Mouse (Mus musculus): ENCODE measurements at regions not wholly inside any gene's neighbourhood (a gene's known extent, or its start where the extent isn't known, plus 50 kb on each side); places are given as distances from the start of the nearest gene placed in this dataset.

DNA sequence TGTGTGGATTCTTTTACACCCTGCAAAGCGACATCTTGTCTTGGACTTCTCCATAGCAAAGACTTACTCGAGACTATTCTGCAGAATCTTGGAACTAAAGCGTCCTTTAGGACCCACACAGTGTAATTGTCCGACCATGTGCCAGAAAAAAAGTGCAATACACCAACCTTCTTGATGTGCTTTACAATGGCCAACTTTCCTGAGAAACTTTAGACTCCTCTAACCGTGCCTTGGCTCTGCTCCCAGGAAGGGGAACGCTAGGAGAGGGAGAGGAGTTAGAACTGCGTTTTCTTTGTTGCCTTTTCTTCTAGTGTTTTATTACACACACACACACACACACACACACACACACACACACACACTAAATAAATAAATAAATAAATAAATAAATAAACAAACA is 515.1 kb upstream of the Mgmt start:
- ATAC-seq (replicated peaks; ENCODE audit: low FRiP score, low TSS enrichment, poor library complexity, severe bottlenecking), result no peak

DNA sequence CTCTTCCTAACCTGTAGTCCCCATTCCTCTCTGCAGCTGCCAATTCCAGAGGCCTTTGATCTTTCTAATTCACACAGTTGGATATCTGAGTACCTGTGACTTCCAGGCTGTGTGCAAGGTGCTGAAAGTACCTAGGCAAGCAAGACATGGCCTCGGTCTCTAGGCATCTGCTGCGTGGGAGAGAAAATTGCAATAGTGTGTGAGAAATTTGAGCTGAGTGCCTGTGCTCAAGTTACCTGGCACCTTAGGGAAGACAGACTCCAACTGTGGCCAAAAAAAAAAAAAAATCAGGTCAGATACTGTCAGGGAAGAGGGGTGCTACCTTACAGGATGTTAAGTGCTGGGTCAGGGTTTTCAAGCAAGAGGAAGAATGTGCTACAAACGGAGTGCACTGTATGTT is 514.7 kb upstream of the Mgmt start:
- no peak for ATAC-seq (replicated peaks; ENCODE audit: low FRiP score, low TSS enrichment, poor library complexity, severe bottlenecking)

- ATAC-seq (replicated peaks; ENCODE audit: low FRiP score, low TSS enrichment, poor library complexity, severe bottlenecking), result no peak
Observed at GRCm38 (mm10) chr7:136383296-136383695, 511.1 kb upstream of the Mgmt start.

DNA sequence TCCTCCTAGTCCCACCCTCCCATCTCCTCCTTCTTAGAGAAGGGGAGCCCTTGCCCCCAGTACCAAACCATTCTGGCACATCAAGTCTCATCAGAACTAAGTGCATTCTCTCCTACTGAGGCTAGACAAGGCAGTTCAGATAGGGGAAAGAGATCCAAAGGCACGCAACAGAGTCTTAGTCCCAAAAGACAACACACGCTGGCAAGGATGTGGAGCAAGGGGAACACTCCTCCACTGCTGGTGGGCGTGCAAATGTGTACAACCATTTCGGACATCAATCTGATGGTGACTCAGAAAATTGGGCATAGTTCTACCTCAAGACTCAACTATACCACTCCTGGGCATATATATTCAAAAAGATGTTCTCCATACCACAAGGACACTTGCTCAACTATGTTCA is 506.7 kb upstream of the Mgmt start:
- no peak for ATAC-seq (replicated peaks; ENCODE audit: low FRiP score, low TSS enrichment, poor library complexity, severe bottlenecking)

- no peak for ATAC-seq (replicated peaks; ENCODE audit: low FRiP score, low TSS enrichment, poor library complexity, severe bottlenecking)
Observed at GRCm38 (mm10) chr7:136390066-136390465, 504.3 kb upstream of the Mgmt start.

- no peak for ATAC-seq (replicated peaks; ENCODE audit: low FRiP score, low TSS enrichment, poor library complexity, severe bottlenecking)
Observed at GRCm38 (mm10) chr7:136393454-136393853, 501.0 kb upstream of the Mgmt start.

- no peak for ATAC-seq (replicated peaks; ENCODE audit: low FRiP score, low TSS enrichment, poor library complexity, severe bottlenecking)
Observed at GRCm38 (mm10) chr7:136395838-136396237, 498.6 kb upstream of the Mgmt start.

DNA sequence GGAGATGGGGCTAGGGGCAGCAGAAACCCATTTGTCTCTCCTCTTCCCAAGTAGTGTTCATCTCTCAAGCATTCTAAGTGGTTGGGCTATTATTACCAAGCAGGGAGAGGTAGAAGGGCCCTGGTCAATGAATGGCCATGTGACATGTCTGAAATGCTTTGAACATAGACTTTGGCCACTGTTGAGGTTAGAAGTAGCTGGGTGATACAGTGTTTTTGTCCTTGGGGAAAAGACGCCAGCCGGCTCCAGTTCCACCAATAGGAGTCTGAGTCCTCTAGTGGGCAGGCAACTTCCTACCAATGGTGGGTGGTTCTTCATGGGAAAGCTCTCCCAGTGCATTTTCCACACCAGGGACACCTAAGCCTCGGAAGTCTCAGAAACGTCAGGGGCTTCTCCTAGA is 497.3 kb upstream of the Mgmt start:
- no peak for ATAC-seq (replicated peaks; ENCODE audit: low FRiP score, low TSS enrichment, poor library complexity, severe bottlenecking)

GRCm38 (mm10) chr7:136402688-136403597 is 491.5 kb upstream of the Mgmt start:
- no peak for ATAC-seq (replicated peaks; ENCODE audit: low FRiP score, low TSS enrichment, poor library complexity, severe bottlenecking)

GRCm38 (mm10) chr7:136405391-136405790 is 489.0 kb upstream of the Mgmt start:
- no peak for ATAC-seq (replicated peaks; ENCODE audit: low FRiP score, low TSS enrichment, poor library complexity, severe bottlenecking)

DNA sequence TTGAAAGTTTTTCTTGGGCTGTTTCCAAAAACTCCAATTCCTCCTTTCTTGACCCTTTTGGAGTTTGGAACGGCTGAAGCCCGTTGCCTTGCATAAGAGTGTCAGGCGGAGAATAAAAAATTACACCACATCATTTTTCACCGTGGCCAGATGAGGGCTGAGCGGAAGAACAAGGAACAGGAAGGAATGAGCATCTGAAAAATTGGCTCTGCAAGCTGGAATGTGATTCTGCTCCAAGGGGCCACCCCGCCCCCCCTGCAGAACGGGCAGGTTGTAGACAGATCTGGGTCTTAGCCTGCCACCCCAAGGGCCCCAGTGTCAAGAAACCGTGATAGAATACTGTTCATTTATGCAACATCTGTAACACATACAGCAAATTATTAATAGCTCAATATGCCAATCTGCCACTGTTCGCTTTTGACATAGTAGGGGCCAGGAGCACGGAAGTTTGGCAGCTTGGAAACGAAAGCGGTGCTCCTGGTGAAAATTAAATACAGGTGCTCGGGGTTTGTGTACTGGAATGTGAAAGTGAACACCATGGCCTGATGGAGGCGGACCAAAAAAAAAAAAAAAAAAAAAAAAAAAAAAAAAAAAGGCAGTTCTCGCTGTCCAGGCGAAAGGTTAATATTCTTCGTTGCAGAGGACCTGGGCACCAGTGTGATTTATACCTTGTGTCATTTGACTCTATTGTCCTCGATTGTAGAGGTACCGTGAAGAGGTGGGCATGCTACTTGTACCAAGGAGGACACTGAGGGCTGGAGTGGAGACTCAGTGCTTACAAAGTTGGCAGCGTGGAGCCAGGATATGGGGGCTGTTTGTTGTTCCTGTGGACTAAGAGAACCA is 487.9 kb upstream of the Mgmt start:
- no peak for ATAC-seq (replicated peaks; ENCODE audit: low FRiP score, low TSS enrichment, poor library complexity, severe bottlenecking)

DNA sequence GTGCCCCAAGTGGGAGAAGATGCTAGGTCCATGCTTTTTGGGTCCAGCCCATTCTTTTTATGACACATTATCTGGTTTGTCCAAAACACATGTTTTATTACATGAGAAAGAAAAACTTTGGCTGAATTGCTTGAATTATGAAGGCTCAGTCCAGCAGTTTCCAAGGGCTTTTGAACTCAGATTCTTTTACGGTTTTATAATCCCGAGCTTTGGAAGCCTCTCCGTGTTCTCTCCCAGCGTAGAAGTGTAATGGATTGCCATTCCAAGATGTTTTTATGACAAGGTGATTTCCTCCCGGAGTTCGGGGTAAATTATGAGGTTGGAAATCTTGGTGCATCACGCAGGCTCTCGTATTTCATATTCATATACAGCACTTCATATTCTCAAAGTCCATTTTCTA is 479.6 kb upstream of the Mgmt start:
- no peak for ATAC-seq (replicated peaks; ENCODE audit: low FRiP score, low TSS enrichment, poor library complexity, severe bottlenecking)

DNA sequence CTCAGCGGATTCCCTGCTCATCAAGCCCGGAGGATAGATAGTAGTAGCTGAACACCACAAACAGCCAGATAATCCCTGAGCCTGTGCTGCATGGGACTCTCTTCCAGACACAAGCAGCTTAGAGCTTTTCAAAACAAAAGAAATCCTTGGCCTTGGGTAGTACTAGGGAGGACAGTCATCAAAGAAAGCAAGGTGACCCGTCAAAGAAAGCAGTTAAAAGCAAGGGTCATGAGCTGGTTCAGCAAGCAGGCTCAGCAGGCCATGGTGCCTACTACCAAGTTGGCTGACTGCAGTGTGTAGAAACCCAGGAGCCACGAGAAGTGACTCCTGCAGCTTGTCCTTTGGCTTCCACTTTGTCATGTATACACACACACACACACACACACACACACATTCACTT is 477.1 kb upstream of the Mgmt start:
- ATAC-seq (replicated peaks; ENCODE audit: low FRiP score, low TSS enrichment, poor library complexity, severe bottlenecking), result no peak

GRCm38 (mm10) chr7:136423846-136424531 is 470.4 kb upstream of the Mgmt start:
- ATAC-seq (replicated peaks; ENCODE audit: low FRiP score, low TSS enrichment, poor library complexity, severe bottlenecking), result no peak

DNA sequence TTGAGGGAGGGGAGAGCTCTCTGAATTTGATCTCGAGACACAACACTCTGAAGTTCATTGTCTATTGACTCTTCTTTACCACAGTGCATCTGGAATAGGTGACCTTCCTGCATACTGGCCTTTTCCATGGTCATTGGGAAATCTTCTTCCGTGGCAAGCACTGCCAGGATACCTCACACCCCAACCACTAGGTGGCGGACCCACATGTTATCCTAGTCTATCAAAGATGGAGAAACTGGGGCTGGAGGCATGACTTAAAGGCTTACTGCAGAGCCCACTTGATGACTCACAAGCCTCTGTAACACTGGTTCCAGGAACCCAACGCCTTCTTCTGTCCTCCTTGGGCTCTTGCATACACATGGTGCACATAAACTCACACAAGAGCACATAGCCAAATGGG is 467.2 kb upstream of the Mgmt start:
- ATAC-seq (replicated peaks; ENCODE audit: low FRiP score, low TSS enrichment, poor library complexity, severe bottlenecking), result no peak

GRCm38 (mm10) chr7:136430085-136431011 is 464.1 kb upstream of the Mgmt start:
- no peak for ATAC-seq (replicated peaks; ENCODE audit: low FRiP score, low TSS enrichment, poor library complexity, severe bottlenecking)

- no peak for ATAC-seq (replicated peaks; ENCODE audit: low FRiP score, low TSS enrichment, poor library complexity, severe bottlenecking)
Observed at GRCm38 (mm10) chr7:136433699-136434098, 460.7 kb upstream of the Mgmt start.

DNA sequence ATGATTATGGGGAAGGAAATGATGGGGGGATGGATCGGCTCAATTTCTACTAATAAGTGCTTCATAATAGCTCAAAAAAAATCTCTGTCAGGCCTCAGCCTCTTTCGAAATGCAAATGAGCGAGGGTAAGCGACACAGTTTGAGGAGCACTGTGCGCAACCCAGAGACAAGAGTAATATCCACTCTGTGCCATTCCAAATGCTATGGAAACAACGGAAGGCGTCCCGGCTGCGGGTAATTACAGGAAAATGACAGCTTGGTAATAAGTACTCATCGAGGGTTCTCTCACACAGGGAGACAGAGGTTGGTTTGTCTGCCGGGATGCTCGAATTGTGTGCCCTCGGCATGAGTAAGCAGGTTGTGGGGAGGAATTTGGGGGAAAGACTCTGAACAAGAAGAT is 459.9 kb upstream of the Mgmt start:
- no peak for ATAC-seq (replicated peaks; ENCODE audit: low FRiP score, low TSS enrichment, poor library complexity, severe bottlenecking)

DNA sequence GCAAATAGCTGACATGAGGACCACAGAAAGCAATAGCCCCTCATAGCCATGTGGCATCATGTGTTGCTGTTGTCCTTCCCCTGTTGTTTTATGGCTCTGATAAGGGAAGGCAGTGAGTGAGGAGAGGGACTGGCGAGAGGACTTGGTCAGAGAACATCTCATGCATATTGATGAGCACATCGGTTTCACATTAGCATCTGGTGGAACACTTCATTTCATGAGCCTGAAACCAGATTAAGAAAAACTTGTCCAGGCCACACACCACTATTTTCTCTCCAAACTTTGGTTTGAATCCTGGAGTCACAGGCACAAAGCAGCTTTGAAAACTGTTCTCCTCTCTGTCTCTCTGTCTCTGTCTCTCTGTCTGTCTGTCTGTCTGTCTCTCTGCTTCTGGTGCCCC is 451.0 kb upstream of the Mgmt start:
- ATAC-seq (replicated peaks; ENCODE audit: low FRiP score, low TSS enrichment, poor library complexity, severe bottlenecking), result no peak

Data from megakaryocyte-erythroid progenitor cell, adult 5-6 weeks (primary cell).